Mouse (Mus musculus): ENCODE results near the gene Vmn1r32.

Gene Vmn1r32

DNA sequence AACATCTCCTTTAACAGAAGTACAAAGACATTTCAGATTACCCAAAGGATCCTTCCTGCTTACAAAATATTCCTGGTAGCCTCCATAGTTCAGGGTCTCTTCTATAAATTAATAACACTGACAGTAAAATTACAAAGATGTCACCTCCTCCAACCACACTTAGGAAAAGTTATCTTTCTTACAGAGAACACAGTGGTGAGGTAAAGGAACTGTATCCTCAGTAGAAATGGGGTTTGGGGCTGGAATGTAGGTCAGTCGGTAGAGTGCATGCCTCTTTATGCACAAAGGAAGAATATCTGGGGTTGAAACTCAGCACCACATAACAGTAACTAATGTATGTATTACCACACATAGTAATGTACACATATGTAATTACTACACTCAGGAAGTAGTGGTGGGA lies at the start of gene Vmn1r32:
Gene Vmn1r32 (minus strand): TSS at position 101 of the 400 bp plus-strand sequence.
- DNase-seq (ENCODE audit: low spot score) = no peak

DNA sequence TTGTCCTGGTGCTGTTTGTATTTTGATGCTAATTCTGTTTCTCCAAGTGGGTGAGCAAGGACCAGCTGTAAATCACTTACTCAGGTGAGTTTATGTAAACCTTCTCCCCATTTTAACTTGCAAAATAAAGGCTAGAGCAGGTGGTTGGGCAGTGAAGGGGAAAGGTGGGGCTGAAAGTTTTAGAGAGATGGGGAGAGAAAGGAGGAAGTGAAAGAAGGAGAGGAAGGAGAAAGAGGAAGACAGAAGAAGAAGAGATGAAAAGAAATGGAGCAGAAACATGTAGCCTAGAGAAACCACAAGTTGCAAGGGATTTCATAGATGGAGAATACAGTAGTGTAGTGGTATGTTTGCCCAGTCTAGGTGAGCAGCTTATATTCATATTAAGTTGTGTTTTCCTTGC lies 35.9 kb upstream of the Vmn1r32 start:
- no peak for DNase-seq (ENCODE audit: low spot score)

DNA sequence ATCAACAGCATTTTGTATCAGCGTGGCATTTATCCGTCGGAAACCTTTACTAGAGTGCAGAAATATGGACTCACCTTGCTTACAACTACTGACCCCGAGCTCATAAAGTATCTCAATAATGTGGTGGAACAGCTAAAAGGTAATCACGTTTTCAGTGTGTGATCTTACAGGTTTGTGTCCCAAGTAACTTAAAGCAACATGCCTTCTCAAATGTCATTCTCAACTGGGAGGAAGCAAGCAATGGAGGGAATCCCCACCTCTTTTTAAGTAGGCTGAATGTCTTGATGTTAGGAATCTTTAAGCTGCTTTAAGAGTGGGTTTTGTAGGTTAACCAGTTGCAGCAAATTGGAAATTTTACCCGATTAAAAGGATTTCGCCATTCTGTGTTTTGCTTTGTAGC lies 23.9 kb downstream of the Vmn1r32 start:
- DNase-seq (ENCODE audit: low spot score) = no peak

DNA sequence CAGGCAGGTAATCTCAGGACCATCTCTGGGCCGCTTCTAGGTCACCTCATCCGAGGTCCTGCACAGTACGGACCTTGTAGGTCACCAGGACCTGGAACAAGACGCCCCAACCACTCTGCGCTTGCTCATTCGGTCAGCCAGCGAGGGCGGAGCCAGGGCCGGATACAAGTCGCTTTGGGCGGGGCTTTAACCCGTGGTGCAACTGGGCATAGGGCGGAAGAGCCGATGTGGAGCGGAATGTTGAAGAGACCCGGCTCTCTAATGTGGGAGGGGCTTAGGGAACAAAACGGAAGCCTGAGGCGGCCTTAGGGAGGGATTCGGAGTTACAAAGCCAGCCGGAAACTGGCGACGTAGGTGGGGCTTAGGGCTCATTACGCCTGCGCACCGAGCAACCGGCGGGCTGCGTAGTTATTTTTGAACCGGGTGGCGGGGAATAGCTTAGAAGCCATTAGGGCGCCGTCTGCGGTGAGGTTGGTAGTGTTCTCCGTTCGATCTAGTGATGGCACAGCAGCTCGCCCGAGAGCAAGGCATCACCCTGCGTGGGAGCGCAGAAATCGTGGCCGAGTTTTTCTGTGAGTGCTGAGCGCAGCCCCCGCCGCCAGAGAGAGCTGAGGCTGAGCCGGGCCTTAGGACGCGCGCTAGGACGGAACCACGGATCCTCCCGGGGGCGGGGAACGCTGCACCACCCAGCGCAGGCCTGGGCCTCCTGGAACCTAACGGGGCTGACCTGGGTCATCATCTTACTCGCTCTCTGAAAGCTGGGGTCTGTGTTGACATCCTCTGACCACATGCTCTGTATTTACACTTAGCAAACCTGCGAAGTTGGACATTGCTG lies 24.7 kb downstream of the Vmn1r32 start, which contains the start of gene Mad2l1:
Gene Mad2l1 (plus strand): TSS at position 363 of the 835 bp plus-strand sequence.
- DNase-seq (ENCODE audit: low spot score) = peak; percentile 88

DNA sequence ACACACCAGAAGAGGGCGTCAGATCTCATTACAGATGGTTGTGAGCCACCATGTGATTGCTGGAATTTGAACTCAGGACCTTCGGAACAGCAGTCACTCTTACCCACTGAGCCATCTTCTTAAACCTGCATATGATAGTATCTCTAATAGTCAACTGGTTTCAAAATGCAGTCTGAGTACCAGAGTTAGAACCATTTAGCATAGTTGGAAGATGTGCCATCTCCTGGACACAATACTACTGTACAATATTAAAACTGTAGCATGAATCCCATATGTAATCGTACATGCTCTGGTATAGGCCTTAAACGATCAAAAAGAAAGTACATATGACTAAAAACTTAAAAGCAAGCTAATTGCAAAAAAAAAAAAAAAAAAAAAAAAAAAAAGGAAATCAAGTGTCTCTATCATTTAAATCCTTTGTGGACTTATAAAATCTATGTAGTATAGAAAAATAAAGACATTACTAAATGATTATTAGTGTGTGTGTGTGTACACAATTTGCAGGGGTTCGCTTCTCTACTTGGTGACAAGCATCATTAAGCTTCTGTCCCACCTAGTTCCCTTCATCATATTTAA lies 25.4 kb downstream of the Vmn1r32 start:
- no peak for DNase-seq (ENCODE audit: low spot score)

DNA sequence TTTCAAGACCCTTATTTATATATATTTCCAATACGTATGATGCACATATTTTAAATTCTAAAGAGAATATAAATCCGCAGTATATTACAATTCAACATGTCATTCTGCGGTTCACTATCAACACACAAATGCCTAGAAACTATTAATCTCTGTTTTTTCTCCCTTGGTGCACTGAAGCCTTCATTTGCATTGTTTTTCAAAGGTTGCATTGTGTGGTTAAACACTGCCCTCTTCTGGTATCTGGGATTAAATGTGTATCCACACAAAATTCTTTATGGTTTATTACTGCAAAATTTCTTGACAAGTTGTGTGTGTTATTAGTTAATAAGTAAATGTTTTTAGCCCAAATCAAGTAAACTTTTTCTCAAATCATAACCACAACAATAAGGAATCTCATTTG lies 26.7 kb downstream of the Vmn1r32 start:
- no peak for DNase-seq (ENCODE audit: low spot score)

DNA sequence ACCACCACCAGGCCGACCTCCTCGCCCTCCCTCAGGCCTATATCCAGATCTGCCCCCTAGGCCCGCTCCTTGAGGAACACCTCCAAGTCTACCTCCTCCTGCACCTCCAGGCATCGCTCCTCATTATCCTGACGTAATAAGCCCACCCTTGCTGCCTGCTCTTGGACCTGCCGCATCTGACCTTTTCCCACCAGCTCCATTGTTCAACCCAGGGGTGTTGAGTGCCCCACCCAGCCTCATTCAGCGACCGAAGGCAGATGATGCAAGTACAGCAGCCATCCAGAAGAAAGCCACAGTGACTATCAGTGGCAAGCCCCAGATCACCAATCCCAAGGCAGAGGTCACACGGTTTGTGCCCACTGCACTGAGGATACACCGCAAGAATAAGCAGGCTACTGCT lies 31.5 kb downstream of the Vmn1r32 start:
- DNase-seq (ENCODE audit: low spot score) = no peak

DNA sequence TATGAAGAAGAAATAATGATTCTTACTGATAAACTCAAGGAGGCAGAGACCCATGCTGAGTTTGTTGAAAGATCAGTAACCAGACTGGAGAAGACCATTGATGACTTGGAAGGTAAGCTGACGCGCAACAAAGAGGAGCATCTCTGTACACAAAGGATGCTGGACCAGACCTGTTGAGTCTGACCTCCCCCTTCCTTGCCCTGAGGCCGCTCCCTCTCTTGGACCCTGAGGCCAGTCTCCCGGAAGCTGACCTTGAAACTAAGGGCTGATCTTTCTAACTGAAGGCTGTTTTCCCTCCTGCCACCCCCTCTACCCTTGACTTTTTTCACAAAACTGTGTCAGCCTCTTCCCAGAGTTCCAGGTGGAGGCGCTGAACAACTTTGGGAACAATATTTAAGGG lies 43.5 kb downstream of the Vmn1r32 start:
- DNase-seq (ENCODE audit: low spot score) = no peak

Measured in urinary bladder, postnatal 10 days (tissue).